Mouse (Mus musculus): Measurements from ENCODE around the gene Rapgef5.

GRCm38 (mm10) chr12:117563859-117564258, 47.6 kb downstream of the Rapgef5 start:
- TF ChIP-seq CTCF (IDR thresholded peaks at IDR 0.05; ENCODE audit: control insufficient read depth, insufficient read depth, insufficient read length), result no peak
- TF ChIP-seq USF1 (IDR thresholded peaks at IDR 0.05; ENCODE audit: low read depth), result no peak
- no peak for TF ChIP-seq CEBPB (IDR thresholded peaks at IDR 0.05; ENCODE audit: low read depth)
- TF ChIP-seq MAX (IDR thresholded peaks at IDR 0.05), result no peak
- no peak for TF ChIP-seq MYOG (IDR thresholded peaks at IDR 0.05; ENCODE audit: control insufficient read depth, extremely low read depth, insufficient read length)
